Mouse (Mus musculus) kidney, adult 2 months (tissue): ENCODE measurements around the gene Zmiz1. TPM values are rescaled to one million over a fixed set of nuclear protein-coding genes. Genes with fewer than 3 reads are reported as not detected.

Experiments used
- DNase-seq: peaks from one replicate; pipeline ENCODE4 v3.0.0; 2021
- H3K27ac ChIP-seq: fragments of 200-500 bp; 2 replicates; pipeline ENCODE4 v1.5.1; 2012; ENCODE audit warnings: low read depth, low read length, control low read depth, inconsistent platforms; ENCODE audit not compliant: insufficient read depth
- H3K27me3 ChIP-seq: fragments of 200-500 bp; replicated peaks from 2 replicates; pipeline ENCODE4 v1.6.1; 2012; ENCODE audit warnings: mild to moderate bottlenecking, moderate library complexity, low read length, inconsistent platforms; ENCODE audit not compliant: control insufficient read depth, insufficient read depth
- H3K36me3 ChIP-seq: fragments of 200-500 bp; 2 replicates; pipeline ENCODE4 v1.6.1; 2012; ENCODE audit warnings: mild to moderate bottlenecking, moderate library complexity, low read length, inconsistent platforms; ENCODE audit not compliant: control insufficient read depth, insufficient read depth
- H3K4me1 ChIP-seq: fragments of 200-500 bp; 2 replicates; pipeline ENCODE4 v1.6.1; 2011; ENCODE audit warnings: low read length; ENCODE audit not compliant: control insufficient read depth, insufficient read depth
- H3K4me3 ChIP-seq: fragments of 200-500 bp; 2 replicates; pipeline ENCODE4 v1.5.1; 2011; ENCODE audit warnings: mild to moderate bottlenecking, low read depth, low read length, control low read depth; ENCODE audit not compliant: insufficient read depth
- CTCF ChIP-seq: fragments of 200-500 bp; conservative IDR thresholded peaks from 2 replicates; pipeline ENCODE4 v1.5.1; 2011; ENCODE audit warnings: low read depth, mild to moderate bottlenecking, control low read depth, low read length, moderate library complexity, mixed read lengths; ENCODE audit not compliant: insufficient read depth, insufficient read length
- POLR2A ChIP-seq: fragments of 200-500 bp; IDR thresholded peaks from one replicate; pipeline ENCODE4 v1.6.1; 2011; ENCODE audit warnings: low read depth, low read length, control low read depth
- WGBS: fragments of 180-500 bp; shearing (Covaris S2); methylation state at CpG from one replicate; pipeline ENCODE4 v1.1.7; 2018; 5-methylcytosine and 5-hydroxymethylcytosine counted together
- polyA plus RNA-seq: library from polyadenylated mRNA; depleted of rRNA; stranded (reverse); fragments of >200 nt; gene quantifications from 2 replicates; pipeline ENCODE4 v1.2.3, GENCODE M21; 2012

The Zmiz1 gene
- polyA plus RNA-seq, 1 experiment = 42.6 TPM

- 73% methylated on average over 13 of the region's 13 CpGs for WGBS
- H3K4me3 ChIP-seq = no peak overlapping the region
- no peak overlapping the region for H3K27ac ChIP-seq
- TF ChIP-seq CTCF (no peak), POLR2A (no peak)
- no peaks in the 10 kb centered on the region for H3K27me3 ChIP-seq
- DNase-seq = no peak
- no peaks in the 10 kb centered on the region for H3K4me1 ChIP-seq
- H3K36me3 ChIP-seq = no peaks in the 10 kb centered on the region
Observed at GRCm38 (mm10) chr14:25421596-25422001, 37.4 kb upstream of the Zmiz1 start.

GRCm38 (mm10) chr14:25422946-25423345 lies 36.0 kb upstream of the Zmiz1 start:
- Histone ChIP-seq H3K27ac (no peak overlapping the region), H3K36me3 (no peaks in the 10 kb centered on the region), H3K27me3 (no peaks in the 10 kb centered on the region), H3K4me3 (no peak overlapping the region), H3K4me1 (no peaks in the 10 kb centered on the region)
- 94% methylated on average over 1 of the region's 1 CpGs for WGBS
- TF ChIP-seq POLR2A = no peak
- TF ChIP-seq CTCF = no peak
- no peak for DNase-seq

- TF ChIP-seq POLR2A = no peak
- no peak for TF ChIP-seq CTCF
- Histone ChIP-seq H3K36me3 (no peaks in the 10 kb centered on the region), H3K4me3 (no peak overlapping the region), H3K27ac (no peak overlapping the region), H3K27me3 (no peaks in the 10 kb centered on the region), H3K4me1 (no peaks in the 10 kb centered on the region)
- no peak for DNase-seq
- WGBS = 76% methylated on average over 7 of the region's 7 CpGs
Observed at GRCm38 (mm10) chr14:25423721-25424443, 35.1 kb upstream of the Zmiz1 start.

GRCm38 (mm10) chr14:25438255-25438654 lies 20.7 kb upstream of the Zmiz1 start:
- H3K4me3 ChIP-seq = no peak overlapping the region
- H3K27ac ChIP-seq = no peak overlapping the region
- H3K27me3 ChIP-seq = no peaks in the 10 kb centered on the region
- no peaks in the 10 kb centered on the region for H3K4me1 ChIP-seq
- TF ChIP-seq CTCF (no peak), POLR2A (no peak)
- no peaks in the 10 kb centered on the region for H3K36me3 ChIP-seq
- no peak for DNase-seq

GRCm38 (mm10) chr14:25440116-25440515 lies 18.9 kb upstream of the Zmiz1 start:
- Histone ChIP-seq H3K36me3 (no peaks in the 10 kb centered on the region), H3K27me3 (no peaks in the 10 kb centered on the region), H3K27ac (no peak overlapping the region), H3K4me1 (no peaks in the 10 kb centered on the region), H3K4me3 (no peak overlapping the region)
- no peak for DNase-seq
- TF ChIP-seq CTCF (no peak), POLR2A (no peak)
- WGBS = 9% methylated on average over 1 of the region's 1 CpGs

GRCm38 (mm10) chr14:25440777-25441176 lies 18.2 kb upstream of the Zmiz1 start:
- no peak overlapping the region for H3K27ac ChIP-seq
- H3K27me3 ChIP-seq = no peaks in the 10 kb centered on the region
- 69% methylated on average over 3 of the region's 3 CpGs for WGBS
- no peaks in the 10 kb centered on the region for H3K36me3 ChIP-seq
- no peak overlapping the region for H3K4me3 ChIP-seq
- TF ChIP-seq POLR2A (no peak), CTCF (no peak)
- H3K4me1 ChIP-seq = no peaks in the 10 kb centered on the region
- DNase-seq = no peak

GRCm38 (mm10) chr14:25441469-25441868 lies 17.5 kb upstream of the Zmiz1 start:
- H3K4me1 ChIP-seq = no peaks in the 10 kb centered on the region
- no peak for TF ChIP-seq CTCF
- no peaks in the 10 kb centered on the region for H3K36me3 ChIP-seq
- DNase-seq = no peak
- no peaks in the 10 kb centered on the region for H3K27me3 ChIP-seq
- H3K4me3 ChIP-seq = no peak overlapping the region
- no peak overlapping the region for H3K27ac ChIP-seq
- WGBS = 89% methylated on average over 5 of the region's 5 CpGs
